Mouse (Mus musculus) hindbrain, embryonic 12.5 days (tissue): Measurements from ENCODE around the gene Rpp25l. TPM values are rescaled to one million over a fixed set of nuclear protein-coding genes. Genes with fewer than 3 reads are reported as not detected.
"Not testable (repeated sequence)": the region's sequence is repeated elsewhere in the genome, so short reads cannot be mapped to it uniquely, and the experiment has no call there.

Source experiments
- ATAC-seq: fragments of 200-750 bp; cut with Nextera tagmentation; 2 replicates; pipeline ENCODE4 v1.8.0; 2017; ENCODE audit warnings: moderate TSS enrichment; ENCODE audit not compliant: low FRiP score
- H3K27ac ChIP-seq: fragments of 300-500 bp; sonication (generic); 2 replicates; pipeline ENCODE4 v1.5.1; 2016; ENCODE audit warnings: mild to moderate bottlenecking
- H3K27me3 ChIP-seq: fragments of 300-500 bp; sonication (generic); 2 replicates; pipeline ENCODE4 v1.6.1; 2016; ENCODE audit warnings: mild to moderate bottlenecking
- H3K36me3 ChIP-seq: fragments of 300-500 bp; sonication (generic); 2 replicates; pipeline ENCODE4 v1.6.1; 2016; ENCODE audit warnings: mild to moderate bottlenecking
- H3K4me1 ChIP-seq: fragments of 300-500 bp; sonication (generic); 2 replicates; pipeline ENCODE4 v1.6.1; 2016
- H3K4me2 ChIP-seq: fragments of 300-500 bp; sonication (generic); replicated peaks from 2 replicates; pipeline ENCODE4 v1.6.1; 2016; ENCODE audit warnings: mild to moderate bottlenecking
- H3K4me3 ChIP-seq: fragments of 300-500 bp; sonication (generic); 2 replicates; pipeline ENCODE4 v1.5.1; 2016; ENCODE audit warnings: mild to moderate bottlenecking
- H3K9ac ChIP-seq: fragments of 300-500 bp; sonication (generic); 2 replicates; pipeline ENCODE4 v1.6.1; 2016; ENCODE audit warnings: mild to moderate bottlenecking, moderate library complexity
- H3K9me3 ChIP-seq: fragments of 300-500 bp; sonication (generic); replicated peaks from 2 replicates; pipeline ENCODE4 v1.6.1; 2016; ENCODE audit warnings: mild to moderate bottlenecking
- WGBS: fragments of 180-500 bp; shearing (Covaris S2); methylation state at CpG from one replicate; pipeline ENCODE4 v1.1.7; 2016; 5-methylcytosine and 5-hydroxymethylcytosine counted together
- polyA plus RNA-seq: library from polyadenylated mRNA; unstranded; fragments of >200 nt; fragmentation: Nextera tagmentation; extraction: Ambion mirVana; gene quantifications from 2 replicates; pipeline ENCODE4 v1.2.1, GENCODE M21; 2016

Gene Rpp25l
- 55.6 and 66.5 TPM in 2 replicates for polyA plus RNA-seq

GRCm38 (mm10) chr4:41713197-41714067, at the start of gene Rpp25l:
TSS of gene Rpp25l (minus strand) at chr4:41713534.
- under 1% methylated on average over 61 of the region's 61 CpGs for WGBS
- ATAC-seq, result peak; percentile 64
- H3K4me1 ChIP-seq, result peaks cover 28% of the 10 kb centered on the region

GRCm38 (mm10) chr4:41762688-41763114, 49.4 kb upstream of the Rpp25l start:
- peak overlapping the region; percentile 6; the same call in 1 of the 2 replicates for H3K4me3 ChIP-seq
- H3K27ac ChIP-seq, result peak overlapping the region; percentile 73
- peaks cover 30% of the 10 kb centered on the region for H3K4me1 ChIP-seq
- H3K27me3 ChIP-seq, ATAC-seq, H3K9me3 ChIP-seq, H3K36me3 ChIP-seq: not testable (repeated sequence)
- 48% methylated on average over 8 of the region's 8 CpGs for WGBS
- peak overlapping the region; percentile 41 for H3K9ac ChIP-seq
- peak overlapping the region; percentile 58 for H3K4me2 ChIP-seq

More at GRCm38 (mm10) chr4:41713197-41714067, at the start of gene Rpp25l:
- H3K27me3 ChIP-seq, result no peaks in the 10 kb centered on the region
- no peaks in the 10 kb centered on the region for H3K9me3 ChIP-seq
- peak within 1 kb of the TSS; percentile 84 for H3K4me2 ChIP-seq
- H3K4me3 ChIP-seq, result peak within 1 kb of the TSS; percentile 77
- peak within 1 kb of the TSS; percentile 82 for H3K27ac ChIP-seq
- peaks cover 22% of the 10 kb centered on the region for H3K36me3 ChIP-seq
- H3K9ac ChIP-seq, result peak within 1 kb of the TSS; percentile 80

GRCm38 (mm10) chr4:41762099-41762687, 48.9 kb upstream of the Rpp25l start:
- peak overlapping the region; percentile 58 for H3K4me2 ChIP-seq
- no peaks in the 10 kb centered on the region for H3K9me3 ChIP-seq
- 0 out of 2 replicates have a peak, but pooled peaks cover 6% of the 10 kb centered on the region for H3K36me3 ChIP-seq
- WGBS, result 36% methylated on average over 8 of the region's 8 CpGs
- peak overlapping the region; percentile 41; the same call in 1 of the 2 replicates for H3K9ac ChIP-seq
- ATAC-seq, result no peak
- peak overlapping the region; percentile 73 for H3K27ac ChIP-seq
- peak overlapping the region; percentile 39; the same call in 1 of the 2 replicates for H3K4me3 ChIP-seq
- H3K4me1 ChIP-seq, result peaks cover 30% of the 10 kb centered on the region
- no peaks in the 10 kb centered on the region for H3K27me3 ChIP-seq

GRCm38 (mm10) chr4:41761680-41762079, 48.3 kb upstream of the Rpp25l start:
- Histone ChIP-seq H3K9ac (no peak overlapping the region), H3K36me3 (0 out of 2 replicates have a peak, but pooled peaks cover 5% of the 10 kb centered on the region), H3K27me3 (no peaks in the 10 kb centered on the region), H3K9me3 (no peaks in the 10 kb centered on the region), H3K27ac (peak overlapping the region; percentile 73), H3K4me3 (peak overlapping the region; percentile 39), H3K4me2 (peak overlapping the region; percentile 58), H3K4me1 (peaks cover 30% of the 10 kb centered on the region)
- ATAC-seq, result no peak

GRCm38 (mm10) chr4:41760911-41761310, 47.6 kb upstream of the Rpp25l start:
- H3K9ac ChIP-seq, result peak overlapping the region; percentile 62
- H3K4me1 ChIP-seq, result peaks cover 36% of the 10 kb centered on the region
- WGBS, result 83% methylated on average over 4 of the region's 4 CpGs
- 0 out of 2 replicates have a peak, but pooled peaks cover 3% of the 10 kb centered on the region for H3K36me3 ChIP-seq
- H3K27me3 ChIP-seq, result no peaks in the 10 kb centered on the region
- H3K4me3 ChIP-seq, result peak overlapping the region; percentile 39
- ATAC-seq, result 0 out of 2 replicates have a peak, but pooled peaks have one; percentile 32
- H3K4me2 ChIP-seq, result peak overlapping the region; percentile 58
- H3K9me3 ChIP-seq, result no peaks in the 10 kb centered on the region
- H3K27ac ChIP-seq, result peak overlapping the region; percentile 73

GRCm38 (mm10) chr4:41760288-41760721, 47.0 kb upstream of the Rpp25l start:
- 0 out of 2 replicates have a peak, but pooled peaks cover 3% of the 10 kb centered on the region for H3K36me3 ChIP-seq
- H3K27ac ChIP-seq, result peak overlapping the region; percentile 73
- H3K9ac ChIP-seq, result peak overlapping the region; percentile 62
- H3K4me2 ChIP-seq, result peak overlapping the region; percentile 58
- H3K4me1 ChIP-seq, result peaks cover 36% of the 10 kb centered on the region
- peak; percentile 84 for ATAC-seq
- H3K9me3 ChIP-seq, result no peaks in the 10 kb centered on the region
- 1% methylated on average over 15 of the region's 15 CpGs for WGBS
- peak overlapping the region; percentile 39 for H3K4me3 ChIP-seq
- no peaks in the 10 kb centered on the region for H3K27me3 ChIP-seq

GRCm38 (mm10) chr4:41759656-41760287, 46.4 kb upstream of the Rpp25l start:
- H3K9ac ChIP-seq, result peak overlapping the region; percentile 62; the same call in 1 of the 2 replicates
- peak overlapping the region; percentile 39 for H3K4me3 ChIP-seq
- 0 out of 2 replicates have a peak, but pooled peaks cover 3% of the 10 kb centered on the region for H3K36me3 ChIP-seq
- peak overlapping the region; percentile 73 for H3K27ac ChIP-seq
- H3K9me3 ChIP-seq, result no peaks in the 10 kb centered on the region
- peak overlapping the region; percentile 58 for H3K4me2 ChIP-seq
- 39% methylated on average over 6 of the region's 6 CpGs for WGBS
- ATAC-seq, result no peak
- H3K27me3 ChIP-seq, result no peaks in the 10 kb centered on the region
- H3K4me1 ChIP-seq, result peaks cover 39% of the 10 kb centered on the region

GRCm38 (mm10) chr4:41759206-41759605, 45.9 kb upstream of the Rpp25l start:
- Histone ChIP-seq H3K4me3 (no peak overlapping the region), H3K9ac (no peak overlapping the region), H3K4me1 (peaks cover 41% of the 10 kb centered on the region), H3K4me2 (no peak overlapping the region), H3K27ac (no peak overlapping the region), H3K27me3 (no peaks in the 10 kb centered on the region), H3K36me3 (0 out of 2 replicates have a peak, but pooled peaks cover 3% of the 10 kb centered on the region), H3K9me3 (no peaks in the 10 kb centered on the region)
- WGBS, result 88% methylated on average over 9 of the region's 9 CpGs
- no peak for ATAC-seq

GRCm38 (mm10) chr4:41758701-41759100, 45.4 kb upstream of the Rpp25l start:
- H3K4me2 ChIP-seq, result no peak overlapping the region
- no peaks in the 10 kb centered on the region for H3K9me3 ChIP-seq
- no peak overlapping the region for H3K4me3 ChIP-seq
- H3K27ac ChIP-seq, result no peak overlapping the region
- 0 out of 2 replicates have a peak, but pooled peaks cover 3% of the 10 kb centered on the region for H3K36me3 ChIP-seq
- no peak for ATAC-seq
- no peak overlapping the region for H3K9ac ChIP-seq
- H3K4me1 ChIP-seq, result peaks cover 41% of the 10 kb centered on the region
- WGBS, result 89% methylated on average over 4 of the region's 4 CpGs
- H3K27me3 ChIP-seq, result no peaks in the 10 kb centered on the region

GRCm38 (mm10) chr4:41758021-41758420, 44.7 kb upstream of the Rpp25l start:
- Histone ChIP-seq H3K4me3 (no peak overlapping the region), H3K27ac (no peak overlapping the region), H3K4me1 (peaks cover 41% of the 10 kb centered on the region), H3K27me3 (no peaks in the 10 kb centered on the region), H3K9ac (no peak overlapping the region), H3K36me3 (0 out of 2 replicates have a peak, but pooled peaks cover 3% of the 10 kb centered on the region), H3K4me2 (no peak overlapping the region), H3K9me3 (no peaks in the 10 kb centered on the region)
- no peak for ATAC-seq
- WGBS, result 82% methylated on average over 11 of the region's 11 CpGs

GRCm38 (mm10) chr4:41757321-41757720, 44.0 kb upstream of the Rpp25l start:
- H3K27me3 ChIP-seq, result no peaks in the 10 kb centered on the region
- ATAC-seq, result no peak
- H3K4me2 ChIP-seq, result no peak overlapping the region
- no peaks in the 10 kb centered on the region for H3K9me3 ChIP-seq
- 91% methylated on average over 13 of the region's 13 CpGs for WGBS
- H3K9ac ChIP-seq, result peak overlapping the region; percentile 23; the same call in 1 of the 2 replicates
- H3K4me3 ChIP-seq, result no peak overlapping the region
- 0 out of 2 replicates have a peak, but pooled peaks cover 3% of the 10 kb centered on the region for H3K36me3 ChIP-seq
- no peak overlapping the region for H3K27ac ChIP-seq
- H3K4me1 ChIP-seq, result peaks cover 38% of the 10 kb centered on the region
